Mouse (Mus musculus): ENCODE measurements around the gene Fbxl18.

Fbxl18 gene

GRCm38 (mm10) chr5:142915231-142915630 lies 20.0 kb upstream of the Fbxl18 start:
- DNase-seq (ENCODE audit: low spot score in 2 of 2) = no peak

DNA sequence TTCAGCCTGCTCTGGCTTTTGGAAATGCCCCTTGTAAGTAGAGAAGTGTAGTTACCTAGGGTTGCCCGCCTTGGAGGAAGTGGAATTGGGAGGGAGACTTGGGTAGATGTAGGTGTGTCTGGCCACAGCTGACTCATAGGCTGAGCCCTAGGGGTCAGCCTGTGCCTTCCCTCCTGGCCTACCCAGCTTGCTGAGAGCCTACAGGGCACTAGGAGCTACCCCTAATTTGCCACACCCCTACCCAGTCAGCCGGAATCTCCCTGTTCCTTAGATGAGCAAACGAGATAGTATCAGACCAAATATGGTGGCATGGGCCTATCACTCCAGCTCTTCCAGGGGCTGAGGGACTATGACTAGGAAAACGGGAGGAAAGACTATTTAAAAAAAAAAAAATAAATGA lies 17.5 kb upstream of the Fbxl18 start:
- DNase-seq (ENCODE audit: low spot score in 2 of 2) = peak; percentile 38 to 61

GRCm38 (mm10) chr5:142912320-142912719 lies 17.1 kb upstream of the Fbxl18 start:
- no peak for DNase-seq (ENCODE audit: low spot score in 2 of 2)

DNA sequence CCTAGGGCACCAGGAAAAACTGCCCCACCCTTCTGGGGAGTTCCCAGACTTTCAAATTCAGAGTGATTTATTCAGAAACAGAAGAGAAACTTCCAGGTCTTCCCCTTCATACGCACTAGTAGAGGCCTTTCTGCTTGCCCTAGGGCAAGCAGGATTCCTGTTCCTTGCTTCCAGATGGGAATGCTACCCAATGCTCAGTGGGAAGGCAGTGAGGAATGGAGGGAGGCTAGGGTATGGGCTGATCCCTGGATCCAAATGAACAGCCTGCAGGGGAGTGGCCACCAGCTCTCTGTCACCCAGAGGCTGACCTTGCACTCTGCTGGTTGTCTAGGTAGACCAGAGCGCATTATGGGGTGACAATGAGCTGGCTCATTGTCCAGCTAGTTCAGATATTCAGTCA lies 16.4 kb upstream of the Fbxl18 start:
- no peak for DNase-seq (ENCODE audit: low spot score in 2 of 2)

DNA sequence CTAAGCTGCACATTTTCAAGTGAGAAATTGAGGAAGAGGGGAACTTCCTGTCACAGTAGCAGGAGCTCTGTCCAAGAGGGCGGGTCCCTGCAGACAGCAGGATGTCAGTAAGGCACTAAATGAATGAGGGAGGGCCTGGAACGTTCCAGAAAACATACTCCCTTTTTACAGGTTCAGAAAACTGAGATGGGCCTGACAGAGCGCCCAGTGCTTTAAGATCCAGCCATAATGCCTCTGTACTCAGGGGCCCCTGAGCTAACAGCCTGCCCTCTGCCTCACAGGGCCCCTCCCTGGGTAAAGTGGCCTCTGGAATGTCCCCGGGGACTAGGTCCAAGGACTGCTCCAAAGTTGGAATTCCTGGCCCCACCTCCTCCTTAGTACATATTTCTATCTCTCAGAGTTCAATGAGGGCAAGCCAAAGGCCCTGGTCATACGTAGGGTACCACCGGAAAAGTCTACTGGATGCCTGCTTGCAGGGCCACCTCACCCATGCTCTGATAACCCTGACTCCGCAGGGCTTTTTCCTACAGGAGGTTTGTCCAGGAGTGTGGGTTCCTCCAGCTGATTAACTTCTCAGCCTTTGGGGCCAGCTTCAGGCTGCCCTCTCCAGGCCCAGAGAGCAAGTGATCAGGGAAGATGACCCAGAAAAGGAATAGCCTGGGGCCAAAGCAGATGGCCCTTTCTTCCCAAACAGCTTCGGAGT lies 14.5 kb upstream of the Fbxl18 start:
- DNase-seq (ENCODE audit: low spot score in 2 of 2) = no peak

DNA sequence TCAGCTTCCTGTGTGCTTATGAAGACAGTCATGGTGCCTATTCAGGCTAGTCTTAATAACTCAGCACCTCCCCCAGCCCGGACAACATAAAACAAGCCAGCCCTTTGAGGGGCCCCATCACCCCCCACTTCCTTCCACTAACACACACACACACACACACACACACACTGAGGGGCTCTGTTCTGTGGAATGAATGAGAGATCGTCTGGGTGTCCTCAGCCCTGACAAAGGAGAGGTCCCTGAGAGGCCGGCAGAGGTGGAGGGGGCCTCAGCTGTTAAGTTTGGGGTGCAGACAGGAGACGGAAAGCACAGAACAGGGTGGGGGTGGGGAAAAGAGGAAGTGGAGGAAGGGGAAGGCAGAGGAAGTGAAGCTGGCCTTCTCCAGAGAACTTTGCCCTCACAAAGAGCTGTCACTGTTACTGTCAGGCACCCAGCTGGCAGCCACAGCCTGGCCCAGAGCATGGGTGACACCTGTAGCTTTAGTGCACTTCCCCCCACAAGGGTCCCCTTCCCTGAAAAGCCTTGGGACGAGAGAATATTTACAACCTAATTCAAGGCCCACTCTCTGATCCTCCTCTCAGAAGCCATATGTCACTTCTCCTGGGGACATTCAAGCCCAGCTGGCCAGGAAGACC lies 13.8 kb upstream of the Fbxl18 start:
- peak; percentile 50 to 62 for DNase-seq (ENCODE audit: low spot score in 2 of 2)

DNA sequence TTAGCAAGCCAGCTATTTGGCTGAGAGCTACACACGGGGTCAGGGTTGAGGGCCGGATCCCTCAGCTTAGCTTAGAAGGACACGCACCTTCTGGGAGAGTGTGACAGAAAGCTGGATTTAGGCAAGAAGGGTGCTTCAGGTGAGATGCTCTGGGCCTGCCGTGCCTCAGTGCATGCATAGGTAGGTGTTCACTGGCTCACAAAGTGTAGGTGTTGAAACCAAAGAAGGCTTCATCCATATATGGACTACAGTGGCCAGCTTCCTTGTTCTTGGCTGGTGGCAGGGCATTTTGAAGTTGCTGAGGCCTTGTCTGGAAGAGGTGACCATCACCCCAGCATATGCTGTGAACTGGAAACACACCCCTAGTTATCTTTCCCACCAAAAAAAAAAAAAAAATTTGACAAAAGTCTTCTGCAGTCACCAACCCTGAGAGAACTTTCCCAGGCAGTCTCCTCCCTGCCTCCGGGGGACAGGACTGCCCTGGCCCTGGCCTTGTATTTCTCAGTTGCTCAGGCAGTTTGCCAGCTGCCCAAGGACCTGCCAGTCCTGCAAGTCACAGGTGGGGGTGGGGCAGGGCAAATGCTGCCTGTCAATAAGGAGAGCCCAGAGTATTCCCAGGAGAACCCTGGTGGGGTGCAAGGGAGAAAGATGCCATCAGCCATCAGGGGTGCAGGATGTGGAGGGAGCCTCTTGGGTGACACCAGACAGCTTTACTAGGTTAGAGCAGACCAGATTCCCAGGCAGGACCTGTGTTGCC lies 12.8 kb upstream of the Fbxl18 start:
- DNase-seq (ENCODE audit: low spot score in 2 of 2) = no peak

- DNase-seq (ENCODE audit: low spot score in 2 of 2) = peak; percentile 33 to 40
These were observed 12.0 kb upstream of the Fbxl18 start for GRCm38 (mm10) chr5:142907048-142907802.

GRCm38 (mm10) chr5:142906532-142907047 lies 11.4 kb upstream of the Fbxl18 start, which contains the start of gene Actb:
Gene Actb, minus strand, starts transcription at chr5:142906754.
- peak; percentile 95 to 96 for DNase-seq (ENCODE audit: low spot score in 2 of 2)

DNA sequence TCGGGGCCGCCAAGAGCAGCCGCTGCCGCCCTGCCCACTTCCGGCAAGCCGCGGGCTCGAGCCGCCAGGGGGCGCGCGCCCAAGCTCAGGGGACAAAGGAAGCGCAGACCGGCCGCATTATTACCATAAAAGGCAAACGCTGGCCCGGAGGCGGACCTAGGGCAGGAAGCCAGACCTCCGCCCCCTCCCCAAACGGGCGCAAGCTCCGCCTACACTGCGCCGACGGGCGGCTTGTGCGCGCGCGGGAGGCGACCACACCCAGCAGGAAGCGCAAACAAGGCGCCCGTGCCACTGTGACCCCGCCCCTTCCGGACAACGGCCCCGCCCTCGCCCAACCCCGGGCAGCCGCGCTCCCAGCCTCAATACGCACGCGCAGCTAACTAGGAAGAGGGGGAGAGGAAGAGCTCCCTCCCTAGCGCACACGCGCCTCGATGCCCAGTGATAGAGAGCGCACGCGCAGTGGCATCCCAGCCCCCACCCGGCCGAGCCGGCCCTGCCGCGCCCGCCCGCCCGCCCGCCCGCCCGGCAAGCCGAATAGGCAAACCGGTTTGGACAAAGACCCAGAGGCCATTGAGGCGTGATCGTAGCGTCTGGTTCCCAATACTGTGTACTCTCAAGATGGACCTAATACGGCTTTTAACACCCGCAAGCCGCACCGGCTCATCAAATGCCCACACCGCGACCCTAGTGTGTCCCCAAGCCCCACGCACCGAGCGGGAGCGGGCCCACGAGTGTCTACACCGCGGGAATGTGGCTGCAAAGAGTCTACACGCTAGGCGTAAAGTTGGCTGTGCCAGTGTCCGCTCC lies 10.7 kb upstream of the Fbxl18 start:
- peak; percentile 100 for DNase-seq (ENCODE audit: low spot score in 2 of 2)

GRCm38 (mm10) chr5:142905038-142905695 lies 9.9 kb upstream of the Fbxl18 start:
- peak in 1 of 2 experiments; percentile 31 for DNase-seq (ENCODE audit: low spot score in 2 of 2)

- no peak for DNase-seq (ENCODE audit: low spot score in 2 of 2)
These were observed 9.2 kb upstream of the Fbxl18 start for GRCm38 (mm10) chr5:142904208-142905037.

DNA sequence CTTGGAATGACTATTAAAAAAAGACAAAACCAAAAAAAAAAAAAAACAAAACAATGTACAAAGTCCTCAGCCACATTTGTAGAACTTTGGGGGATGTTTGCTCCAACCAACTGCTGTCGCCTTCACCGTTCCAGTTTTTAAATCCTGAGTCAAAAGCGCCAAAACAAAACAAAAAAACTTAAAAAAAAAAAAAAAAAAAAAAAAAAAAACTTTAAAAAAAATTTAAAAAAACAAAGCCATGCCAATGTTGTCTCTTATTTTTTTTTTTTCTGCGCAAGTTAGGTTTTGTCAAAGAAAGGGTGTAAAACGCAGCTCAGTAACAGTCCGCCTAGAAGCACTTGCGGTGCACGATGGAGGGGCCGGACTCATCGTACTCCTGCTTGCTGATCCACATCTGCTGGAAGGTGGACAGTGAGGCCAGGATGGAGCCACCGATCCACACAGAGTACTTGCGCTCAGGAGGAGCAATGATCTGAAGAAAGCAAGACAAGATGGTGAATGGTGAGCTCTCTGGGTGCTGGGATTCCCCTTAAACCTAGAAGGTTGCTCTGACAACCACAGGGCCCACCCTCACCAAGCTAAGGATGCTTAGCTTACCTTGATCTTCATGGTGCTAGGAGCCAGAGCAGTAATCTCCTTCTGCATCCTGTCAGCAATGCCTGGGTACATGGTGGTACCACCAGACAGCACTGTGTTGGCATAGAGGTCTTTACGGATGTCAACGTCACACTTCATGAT lies 8.4 kb upstream of the Fbxl18 start:
- peak; percentile 54 to 58 for DNase-seq (ENCODE audit: low spot score in 2 of 2)

GRCm38 (mm10) chr5:142902506-142903314 lies 7.5 kb upstream of the Fbxl18 start:
- DNase-seq (ENCODE audit: low spot score in 2 of 2) = no peak

DNA sequence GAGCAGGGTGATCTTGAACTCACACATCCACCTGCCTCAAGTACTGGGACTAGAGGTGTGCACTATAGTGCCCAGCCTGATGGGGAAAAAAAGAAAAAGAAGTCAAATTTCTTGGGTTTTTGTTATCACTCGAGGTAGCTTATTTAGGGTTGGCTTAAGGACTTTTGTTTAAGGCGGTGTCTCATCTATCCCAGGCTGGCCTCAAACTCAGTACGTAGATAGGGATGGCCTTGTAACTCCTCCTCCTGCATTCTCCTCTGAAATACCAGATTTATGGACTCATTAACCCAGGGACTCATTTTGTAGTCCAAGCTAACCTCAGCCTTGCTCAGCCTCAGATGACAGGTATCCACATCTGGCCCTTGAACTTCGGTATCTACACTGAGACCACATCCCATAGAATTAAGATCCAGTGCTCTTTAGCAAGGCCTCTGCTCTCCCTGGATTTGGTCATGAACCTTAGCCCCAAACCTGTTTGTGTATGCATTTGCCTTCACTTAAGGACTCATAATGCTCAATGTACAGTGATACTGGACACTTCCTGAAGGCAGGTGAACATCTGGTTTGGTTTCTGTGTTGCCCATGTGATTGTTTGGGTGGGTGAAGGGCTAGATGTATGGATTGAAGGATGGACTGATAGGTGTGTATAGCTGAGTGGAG lies 6.8 kb upstream of the Fbxl18 start:
- no peak for DNase-seq (ENCODE audit: low spot score in 2 of 2)

- DNase-seq (ENCODE audit: low spot score in 2 of 2) = no peak
These were observed 6.2 kb upstream of the Fbxl18 start for GRCm38 (mm10) chr5:142901355-142901802.

- DNase-seq (ENCODE audit: low spot score in 2 of 2) = no peak
These were observed 5.4 kb upstream of the Fbxl18 start for GRCm38 (mm10) chr5:142900651-142901050.
